Mouse (Mus musculus) kidney, postnatal 25 days (tissue): ENCODE results near the gene Hk1.
A peak's percentile ranks its signal among the peaks of the same experiment; 100 is the strongest.
"Not testable (repeated sequence)": the region's sequence is repeated elsewhere in the genome, so short reads cannot be mapped to it uniquely, and the experiment has no call there.

Experiments used
- DNase-seq, 2 experiments: peaks; one replicate each; pipeline ENCODE4 v3.0.0; 2021; ENCODE audit warnings: mixed read lengths in 2 of 2

The Hk1 gene

DNA sequence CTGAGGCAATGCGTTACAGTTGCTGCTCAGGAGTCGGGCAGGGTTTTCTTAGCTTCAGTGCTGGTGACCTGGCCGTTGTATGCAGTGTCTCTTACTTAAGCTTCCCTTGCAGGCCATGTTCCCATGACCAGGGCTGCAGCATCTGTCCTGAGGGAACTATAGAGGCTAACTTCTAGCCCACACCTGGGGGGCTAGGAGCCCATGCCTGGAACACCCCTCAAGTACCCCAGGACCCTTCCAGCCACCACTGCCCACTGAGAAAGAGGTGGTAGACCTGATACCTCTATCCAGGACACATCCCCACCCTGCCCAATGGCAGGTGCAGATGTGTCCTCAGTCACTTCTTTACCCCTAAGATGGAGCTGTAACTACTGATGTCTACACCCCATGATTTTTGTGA, 38.7 kb downstream of the Hk1 start:
- no peak for DNase-seq

DNA sequence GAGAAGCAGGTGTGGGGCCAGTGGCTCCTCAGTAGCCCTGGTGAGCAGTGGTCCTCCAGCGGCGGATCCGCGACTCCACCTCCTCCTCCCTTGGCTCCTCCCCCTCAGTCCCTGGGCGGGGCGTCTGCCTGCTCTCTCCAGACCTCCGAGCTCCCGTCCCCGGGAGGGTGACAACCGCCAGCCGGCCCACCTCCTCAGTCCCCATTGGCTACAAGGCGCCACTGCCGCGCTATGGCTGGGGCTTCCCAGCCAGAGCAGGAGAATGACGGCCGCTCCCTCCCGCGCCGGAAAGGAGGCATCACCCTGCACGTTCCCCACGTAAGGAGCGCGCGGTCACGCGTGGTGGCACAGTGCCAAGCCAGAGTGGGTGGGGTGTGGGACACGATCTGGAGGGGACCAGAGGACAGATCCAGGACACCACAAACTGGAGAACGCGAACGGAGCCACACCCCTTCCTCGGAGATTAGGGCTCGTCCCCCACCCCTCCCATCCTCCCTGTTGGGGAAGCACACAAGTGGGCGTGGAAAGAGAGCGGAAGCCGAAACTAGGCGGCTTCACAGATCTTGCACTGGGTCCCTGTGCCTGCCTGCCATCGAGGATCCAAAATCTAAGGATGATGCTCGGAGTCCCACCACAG, 39.5 kb downstream of the Hk1 start:
- DNase-seq: peak; percentile 97 to 98

- DNase-seq: peak; percentile 58 to 78
Measured at GRCm38 (mm10) chr10:62339211-62340094, 40.3 kb downstream of the Hk1 start.

DNA sequence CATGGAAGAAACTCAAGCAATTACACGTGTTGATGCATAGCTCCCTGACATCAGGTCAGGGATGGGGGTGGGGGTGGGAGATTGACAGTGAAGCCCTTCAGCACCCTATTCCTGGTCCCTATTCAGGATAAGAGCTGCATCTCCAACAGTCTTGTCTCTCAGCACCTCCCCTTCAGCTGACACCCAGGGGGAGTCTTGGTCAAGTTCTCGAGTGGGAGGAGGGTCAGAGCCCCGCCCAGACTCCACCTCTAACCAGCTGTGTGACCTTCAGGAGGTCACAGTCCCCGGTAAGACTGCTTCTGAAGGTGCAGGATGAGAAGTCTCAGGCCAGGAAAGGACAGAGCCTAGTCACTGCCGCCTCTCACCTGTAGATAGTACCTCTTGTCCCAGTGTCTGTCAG, 41.1 kb downstream of the Hk1 start:
- DNase-seq: peak; percentile 62 to 81

DNA sequence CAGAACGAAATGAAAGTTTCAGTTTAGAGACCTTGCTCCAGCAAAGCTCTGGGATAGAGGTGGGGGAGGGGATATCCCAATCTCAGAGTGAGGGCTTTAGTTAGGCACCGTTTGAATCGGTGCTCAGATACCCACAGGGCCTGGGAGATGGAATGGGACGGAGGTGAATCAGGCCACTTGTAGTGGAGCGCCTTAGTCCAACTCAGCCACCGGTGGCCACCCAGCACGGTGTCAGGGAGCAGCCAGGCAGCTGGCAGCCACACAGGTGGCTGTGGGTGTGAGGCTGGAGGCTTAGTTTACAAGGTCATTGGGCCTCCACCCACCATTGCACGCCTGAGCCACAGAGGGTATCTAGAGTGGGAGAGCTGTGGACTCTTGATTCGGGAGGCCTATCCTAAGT, 41.5 kb downstream of the Hk1 start:
- peak in 1 of 2 experiments; percentile 56 for DNase-seq

DNA sequence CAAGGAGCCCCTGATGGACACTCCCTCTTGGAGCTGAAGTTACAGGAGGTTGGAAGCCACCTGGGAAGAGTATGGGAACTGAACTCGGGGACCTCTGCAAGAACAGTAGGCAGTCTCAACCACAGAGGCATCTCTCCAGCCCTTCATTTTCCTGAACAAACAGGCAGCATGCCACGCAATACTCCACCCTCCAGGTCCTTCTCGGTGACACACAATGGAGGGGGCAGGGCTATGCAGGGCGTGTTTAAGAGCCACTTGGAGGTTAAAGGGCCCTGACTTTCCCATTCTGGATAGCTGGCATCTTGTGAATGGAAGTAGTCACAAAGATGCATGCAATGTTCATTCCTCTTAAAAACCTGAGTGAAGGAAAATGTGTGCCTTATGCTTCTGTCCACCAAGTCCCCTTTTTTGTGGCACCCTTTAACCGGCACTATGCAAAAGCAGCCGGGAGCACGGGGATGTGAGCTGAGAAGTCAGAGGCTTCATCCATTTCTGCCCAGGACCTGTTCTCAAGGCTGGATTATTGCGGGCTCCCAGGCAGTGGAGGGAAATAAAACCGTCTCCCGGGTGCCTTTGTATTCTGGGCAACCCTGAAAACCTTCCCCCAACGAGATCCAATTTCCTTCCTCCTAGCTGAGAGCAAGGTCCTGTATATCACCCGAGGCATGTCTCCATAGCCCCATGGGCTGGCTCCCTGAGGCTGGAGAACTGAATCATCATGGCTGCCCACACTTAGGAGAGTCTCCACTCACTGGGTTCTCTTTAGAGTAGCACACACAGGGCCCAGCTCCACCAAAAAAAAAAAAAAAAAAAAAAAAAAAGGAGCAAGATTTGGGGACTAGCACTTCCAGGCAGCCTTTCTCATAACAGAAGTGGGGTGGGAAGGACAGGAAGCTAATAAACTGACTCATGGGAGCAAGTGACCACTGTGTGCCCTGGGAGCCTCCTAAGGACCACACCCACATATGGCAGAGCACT, 42.8 kb downstream of the Hk1 start:
- DNase-seq: peak; percentile 55 to 66

DNA sequence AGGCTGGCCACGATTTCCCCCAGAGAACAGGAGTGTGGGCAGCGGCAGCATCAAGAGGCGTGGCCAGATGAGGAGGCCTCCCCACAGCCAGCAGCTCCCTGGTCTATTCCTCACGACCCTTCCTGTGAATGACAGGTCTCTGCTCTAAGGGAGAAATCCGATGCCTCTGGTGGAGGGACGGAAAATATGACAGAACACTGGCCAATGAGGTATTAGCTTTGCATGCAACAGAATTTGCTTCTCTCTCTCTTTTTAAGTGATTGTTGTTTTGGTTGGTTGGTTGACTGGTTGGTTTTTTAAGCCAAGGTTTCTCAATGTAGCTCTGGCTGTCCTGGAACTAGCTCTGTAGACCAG, 44.3 kb downstream of the Hk1 start:
- DNase-seq: no peak

GRCm38 (mm10) chr10:62334686-62335422, 44.9 kb downstream of the Hk1 start:
- no peak for DNase-seq

GRCm38 (mm10) chr10:62333269-62333668, 46.4 kb downstream of the Hk1 start:
- DNase-seq: no peak

DNA sequence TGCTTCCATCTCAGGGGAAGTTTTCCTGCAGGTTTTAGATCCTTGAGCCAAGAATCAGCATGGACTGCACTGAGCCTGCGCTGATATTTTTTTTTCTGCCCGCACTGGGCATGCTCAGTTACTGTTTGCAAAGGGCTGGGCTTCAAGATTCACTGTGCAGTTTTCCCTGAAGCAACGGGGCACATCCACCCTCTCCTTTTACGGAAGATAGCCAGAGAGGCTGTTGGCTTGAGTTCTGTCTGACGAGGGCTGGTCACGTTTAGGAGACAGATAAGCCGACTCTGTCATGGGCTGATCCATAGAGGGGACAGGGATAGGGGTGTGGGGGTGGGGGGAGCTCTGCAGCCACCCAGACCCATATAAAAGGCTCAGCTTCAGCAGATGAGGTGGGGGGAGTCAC, 47.2 kb downstream of the Hk1 start:
- DNase-seq: peak; percentile 49 to 70

GRCm38 (mm10) chr10:62331771-62332170, 47.9 kb downstream of the Hk1 start:
- no peak for DNase-seq

DNA sequence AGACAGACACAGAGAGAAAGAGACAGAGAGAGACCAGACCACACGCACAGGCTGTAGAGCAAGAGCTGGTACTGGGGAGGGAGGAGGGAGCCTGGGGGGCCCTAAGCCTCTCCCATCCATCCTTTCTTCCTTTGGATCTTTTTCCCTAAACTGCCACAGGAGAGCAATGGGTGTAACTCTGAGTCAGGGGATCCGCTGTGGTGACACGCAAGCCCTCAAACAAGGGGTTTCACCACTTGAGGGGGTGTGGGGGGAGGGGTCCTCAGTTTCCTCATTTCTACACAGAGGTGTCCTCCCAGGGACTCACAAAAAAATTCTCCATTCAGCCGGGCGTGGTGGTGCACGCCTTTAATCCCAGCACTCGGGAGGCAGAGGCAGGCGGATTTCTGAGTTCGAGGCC, 48.4 kb downstream of the Hk1 start:
- DNase-seq: no peak

GRCm38 (mm10) chr10:62329846-62330245, 49.9 kb downstream of the Hk1 start:
- peak; percentile 68 to 91 for DNase-seq

GRCm38 (mm10) chr10:62328886-62329412, 50.8 kb downstream of the Hk1 start:
- no peak for DNase-seq

DNA sequence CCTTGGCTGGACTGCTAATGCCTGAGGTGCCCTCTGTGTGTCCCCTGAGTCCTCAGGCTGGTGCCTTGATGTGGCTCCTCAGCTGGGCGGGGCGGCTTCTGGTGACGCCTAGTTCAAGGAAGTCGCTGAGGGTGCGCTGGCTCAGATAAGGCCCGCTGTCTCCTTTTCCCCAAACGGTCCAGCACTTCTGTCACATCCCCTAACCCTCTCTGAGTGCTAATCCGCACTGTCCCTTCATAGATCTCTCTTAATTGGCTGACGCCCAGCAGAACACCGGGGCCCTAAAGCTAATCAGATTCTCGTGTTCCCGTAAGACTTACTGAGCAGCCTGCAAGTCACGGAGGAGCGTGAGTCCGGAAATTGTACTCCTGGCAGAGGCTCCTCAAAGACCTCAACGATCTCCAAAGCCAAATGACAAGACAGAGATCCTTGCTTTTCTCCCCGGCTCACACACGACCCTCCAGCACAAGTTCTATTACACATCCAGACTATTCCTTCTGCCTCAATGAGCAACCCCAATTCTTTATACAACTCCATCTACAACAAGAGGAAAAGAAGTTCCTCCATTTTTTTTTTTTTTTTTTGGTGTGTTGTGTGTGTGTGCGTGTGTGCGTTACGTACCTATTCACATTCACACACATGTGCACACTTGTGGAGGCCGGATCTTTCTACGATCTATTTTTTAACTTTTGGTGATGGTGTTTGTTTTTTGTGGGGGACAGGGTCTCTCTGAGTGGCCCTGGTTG, 52.0 kb downstream of the Hk1 start:
- peak; percentile 34 to 62 for DNase-seq

DNA sequence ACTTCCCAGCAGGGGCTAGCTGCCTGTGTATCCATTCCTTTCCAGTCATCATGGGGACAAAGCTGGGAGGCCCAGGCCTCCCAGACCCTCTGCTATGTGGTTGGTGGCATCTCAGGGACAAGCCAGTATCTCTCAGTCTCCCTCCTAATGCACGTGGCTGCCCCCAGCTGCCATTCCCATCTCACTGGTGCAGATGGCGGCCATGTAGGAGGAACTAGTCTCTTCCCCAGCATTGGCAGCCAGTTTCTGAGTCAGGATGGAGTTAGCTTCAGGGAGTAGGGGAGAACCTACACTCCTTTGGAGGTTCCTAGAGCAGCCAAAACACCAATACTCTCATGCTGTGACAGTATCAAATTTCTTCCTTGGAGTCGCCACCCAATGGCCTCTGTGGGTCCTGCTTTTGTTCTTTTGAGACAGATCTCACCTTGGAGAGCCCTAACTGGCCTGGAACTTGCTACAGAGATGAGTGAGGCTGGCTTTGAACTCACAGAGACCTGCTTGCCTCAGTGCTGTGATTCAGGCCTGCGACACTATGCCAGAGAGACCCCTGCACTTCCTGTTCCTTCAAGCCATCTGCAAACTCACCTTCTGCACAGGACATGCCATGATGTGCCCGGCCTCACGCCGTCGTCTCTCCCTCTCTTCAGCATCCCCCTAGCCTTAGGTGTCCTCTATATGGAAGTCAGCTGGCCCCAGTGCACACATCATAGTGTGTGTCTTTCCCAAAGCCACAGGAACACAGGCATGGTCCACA, 52.7 kb downstream of the Hk1 start:
- DNase-seq: no peak

- DNase-seq: no peak
Measured at GRCm38 (mm10) chr10:62326002-62326401, 53.7 kb downstream of the Hk1 start.

GRCm38 (mm10) chr10:62322821-62323220, 56.9 kb downstream of the Hk1 start:
- DNase-seq: not testable (repeated sequence)

DNA sequence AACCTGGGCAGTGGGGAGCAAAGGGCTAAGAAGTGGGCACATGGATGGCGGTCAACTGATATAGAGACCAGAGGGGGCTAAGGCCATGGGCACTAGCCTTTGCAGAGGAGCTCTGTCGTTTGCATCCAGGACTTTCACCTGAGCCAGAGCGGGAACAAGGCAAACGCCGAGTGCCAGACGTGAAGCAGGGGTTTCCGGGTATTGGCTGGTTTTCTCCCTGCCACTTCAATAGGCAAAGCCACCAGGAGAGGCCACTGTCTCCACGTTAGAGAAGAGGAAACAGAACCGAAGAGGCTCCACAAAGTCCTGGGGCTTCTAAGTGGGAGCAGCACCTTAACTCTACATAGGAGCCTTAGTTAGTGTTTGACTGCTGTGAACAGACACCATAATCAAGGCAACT, 58.3 kb downstream of the Hk1 start:
- DNase-seq: no peak

DNA sequence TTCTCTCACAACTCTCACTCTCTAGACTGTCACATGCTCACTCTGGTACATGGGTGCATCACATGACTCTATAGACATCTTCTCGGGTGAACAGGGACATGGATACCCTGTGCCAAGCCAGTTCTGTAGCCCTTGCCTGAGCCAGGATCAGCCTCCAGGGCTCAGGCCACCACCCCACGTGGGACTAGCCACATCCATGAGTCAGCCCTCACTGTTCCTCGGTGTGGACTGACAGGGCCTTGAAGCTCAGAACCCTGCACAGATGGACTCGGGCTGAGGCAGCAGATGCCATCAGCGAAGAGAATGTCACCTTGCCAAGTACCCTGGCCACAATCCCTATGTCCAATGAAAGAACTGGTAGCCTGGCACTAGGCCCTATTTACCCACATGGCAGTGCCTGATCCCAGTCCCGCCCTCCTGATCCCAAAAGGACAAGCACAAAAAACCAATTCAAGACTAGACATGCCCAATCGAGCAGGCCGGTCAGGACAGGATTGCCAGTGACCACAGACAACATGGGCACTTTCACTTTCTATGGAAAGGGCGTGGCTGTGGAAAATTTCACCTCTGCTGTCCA, 59.2 kb downstream of the Hk1 start:
- peak; percentile 45 to 78 for DNase-seq
